8 mouse cellular contexts compared by ENCODE assay signal in genomic region chr6:87850155-87850899, GRCm38 (mm10). TPM values are rescaled to one million over a fixed set of nuclear protein-coding genes. Genes with fewer than 3 reads are reported as not detected.
DNase-seq lines count a peak whose midpoint lies in the region; ATAC-seq and TF ChIP-seq lines count a peak whose summit lies in the region.

No protein-coding gene starts in this region.

- H3K9ac ChIP-seq in hindbrain, embryonic 15.5 days, result peak overlapping the region; percentile 99
- peak overlapping the region; percentile 100 for H3K9ac ChIP-seq in limb, embryonic 12.5 days (replicated peaks)
- H3K9ac ChIP-seq in midbrain, embryonic 12.5 days (replicated peaks), result peak overlapping the region; percentile 99
- peak overlapping the region; percentile 100 for H3K9ac ChIP-seq in stomach, postnatal 0 days (ENCODE audit: low read length)

- peaks cover 42% of the 10 kb centered on the region for H3K4me1 ChIP-seq in hindbrain, embryonic 15.5 days (replicated peaks)
- peaks cover 35% of the 10 kb centered on the region for H3K4me1 ChIP-seq in limb, embryonic 12.5 days (replicated peaks)
- peaks cover 24% of the 10 kb centered on the region for H3K4me1 ChIP-seq in midbrain, embryonic 12.5 days
- no peaks in the 10 kb centered on the region for H3K4me1 ChIP-seq in stomach, postnatal 0 days (replicated peaks; ENCODE audit: control insufficient read depth, insufficient read depth)

- TF ChIP-seq EP300 in stomach, postnatal 0 days (optimal IDR thresholded peaks at IDR 0.05), result no peak

- peak overlapping the region; percentile 95 for H3K4me2 ChIP-seq in hindbrain, embryonic 15.5 days
- peak overlapping the region; percentile 74 for H3K4me2 ChIP-seq in limb, embryonic 12.5 days
- H3K4me2 ChIP-seq in midbrain, embryonic 12.5 days (replicated peaks), result peak overlapping the region; percentile 85
- H3K4me2 ChIP-seq in stomach, postnatal 0 days (replicated peaks; ENCODE audit: low read depth), result peak overlapping the region; percentile 69

- peaks cover 4% of the 10 kb centered on the region for H3K36me3 ChIP-seq in hindbrain, embryonic 15.5 days
- peaks cover 16% of the 10 kb centered on the region for H3K36me3 ChIP-seq in limb, embryonic 12.5 days
- H3K36me3 ChIP-seq in midbrain, embryonic 12.5 days, result peaks cover 8% of the 10 kb centered on the region
- no peaks in the 10 kb centered on the region; the same call in 1 of the 2 replicates for H3K36me3 ChIP-seq in stomach, postnatal 0 days (ENCODE audit: control insufficient read depth, insufficient read depth, low read length)

- H3K4me3 ChIP-seq in hindbrain, embryonic 15.5 days, result peak overlapping the region; percentile 97
- H3K4me3 ChIP-seq in limb, embryonic 12.5 days (replicated peaks), result peak overlapping the region; percentile 100
- H3K4me3 ChIP-seq in midbrain, embryonic 12.5 days, result peak overlapping the region; percentile 100
- peak overlapping the region; percentile 100 for H3K4me3 ChIP-seq in stomach, postnatal 0 days (ENCODE audit: low read depth, low read length)

- no peaks in the 10 kb centered on the region for H3K9me3 ChIP-seq in hindbrain, embryonic 15.5 days
- no peaks in the 10 kb centered on the region for H3K9me3 ChIP-seq in limb, embryonic 12.5 days
- H3K9me3 ChIP-seq in midbrain, embryonic 12.5 days, result no peaks in the 10 kb centered on the region
- no peaks in the 10 kb centered on the region for H3K9me3 ChIP-seq in stomach, postnatal 0 days (ENCODE audit: control insufficient read depth, low read length)

- WGBS in hindbrain, embryonic 15.5 days, result under 1% methylated on average over 72 of the region's 73 CpGs
- WGBS in limb, embryonic 12.5 days, result under 1% methylated on average over 72 of the region's 73 CpGs
- under 1% methylated on average over 61 of the region's 73 CpGs for WGBS in midbrain, embryonic 12.5 days
- WGBS in stomach, postnatal 0 days, result under 1% methylated on average over 72 of the region's 73 CpGs

- DNase-seq in thymus, postnatal 0 days (ENCODE audit: low spot score), result peak; percentile 42
- DNase-seq in thymus, postnatal 36 days, result no peak
- DNase-seq in cerebellum, adult 9-11 months, result peak; percentile 80
- DNase-seq in frontal cortex, postnatal 36 days (ENCODE audit: low spot score in 2 of 2), result peak; percentile 24 to 38
- DNase-seq in stomach, postnatal 0 days (ENCODE audit: low spot score), result peak; percentile 65

- H3K27ac ChIP-seq in hindbrain, embryonic 15.5 days (replicated peaks), result peak overlapping the region; percentile 98
- peak overlapping the region; percentile 96 for H3K27ac ChIP-seq in limb, embryonic 12.5 days
- H3K27ac ChIP-seq in midbrain, embryonic 12.5 days (replicated peaks), result peak overlapping the region; percentile 93
- H3K27ac ChIP-seq in stomach, postnatal 0 days (replicated peaks), result peak overlapping the region; percentile 98

- peak; percentile 79; the same call in 1 of the 2 replicates for ATAC-seq in hindbrain, embryonic 15.5 days (ENCODE audit: low FRiP score, low read depth)
- ATAC-seq in limb, embryonic 12.5 days (ENCODE audit: insufficient number of reproducible peaks, insufficient read depth, low FRiP score, low TSS enrichment, low read depth), result peak; percentile 50
- ATAC-seq in midbrain, embryonic 12.5 days (ENCODE audit: low FRiP score, low read depth), result peak; percentile 85
- ATAC-seq in stomach, postnatal 0 days (ENCODE audit: low FRiP score, low TSS enrichment), result peak; percentile 78

- H3K27me3 ChIP-seq in hindbrain, embryonic 15.5 days, result no peaks in the 10 kb centered on the region
- no peaks in the 10 kb centered on the region for H3K27me3 ChIP-seq in limb, embryonic 12.5 days
- no peaks in the 10 kb centered on the region for H3K27me3 ChIP-seq in midbrain, embryonic 12.5 days
- H3K27me3 ChIP-seq in stomach, postnatal 0 days (ENCODE audit: control insufficient read depth, insufficient read depth, low read length), result no peaks in the 10 kb centered on the region

- no peak for TF ChIP-seq CTCF in stomach, postnatal 0 days (IDR thresholded peaks at IDR 0.05; ENCODE audit: low read depth)

RNA-seq across cellular contexts. Expression of gene Cnbp, which starts 0.6 kb away (rescaled TPM):
- polyA plus RNA-seq in thymus, postnatal 0 days (2015; fragmentation: Nextera tagmentation; extraction: Ambion mirVana), result 1,228 and 1,268 TPM in 2 replicates
- polyA plus RNA-seq in hindbrain, embryonic 15.5 days (2015; fragmentation: Nextera tagmentation; extraction: Ambion mirVana), result 516 and 541 TPM in 2 replicates
- 1,117 and 1,149 TPM in 2 replicates for polyA plus RNA-seq in limb, embryonic 12.5 days (2016; fragmentation: Nextera tagmentation; extraction: Ambion mirVana)
- polyA plus RNA-seq in midbrain, embryonic 12.5 days (2016; fragmentation: Nextera tagmentation; extraction: Ambion mirVana), result 905 and 949 TPM in 2 replicates
- 740 and 754 TPM in 2 replicates for polyA plus RNA-seq in stomach, postnatal 0 days (2015; fragmentation: Nextera tagmentation; extraction: Ambion mirVana)

RNA-seq across cellular contexts. Expression of gene Isy1, which starts 11.7 kb away (rescaled TPM):
- polyA plus RNA-seq in thymus, postnatal 0 days (2015; fragmentation: Nextera tagmentation; extraction: Ambion mirVana), result 75.0 and 78.3 TPM in 2 replicates
- 24.2 and 28.4 TPM in 2 replicates for polyA plus RNA-seq in hindbrain, embryonic 15.5 days (2015; fragmentation: Nextera tagmentation; extraction: Ambion mirVana)
- polyA plus RNA-seq in limb, embryonic 12.5 days (2016; fragmentation: Nextera tagmentation; extraction: Ambion mirVana), result 62.2 and 67.4 TPM in 2 replicates
- 52.5 and 54.2 TPM in 2 replicates for polyA plus RNA-seq in midbrain, embryonic 12.5 days (2016; fragmentation: Nextera tagmentation; extraction: Ambion mirVana)
- polyA plus RNA-seq in stomach, postnatal 0 days (2015; fragmentation: Nextera tagmentation; extraction: Ambion mirVana), result 24.6 and 27.5 TPM in 2 replicates

RNA-seq across cellular contexts. Expression of gene Gm45140, which starts 14.7 kb away (rescaled TPM):
- 2.3 and 2.5 TPM in 2 replicates for polyA plus RNA-seq in thymus, postnatal 0 days (2015; fragmentation: Nextera tagmentation; extraction: Ambion mirVana)
- 3.4 and 3.8 TPM in 2 replicates for polyA plus RNA-seq in hindbrain, embryonic 15.5 days (2015; fragmentation: Nextera tagmentation; extraction: Ambion mirVana)
- 4.6 and 4.7 TPM in 2 replicates for polyA plus RNA-seq in limb, embryonic 12.5 days (2016; fragmentation: Nextera tagmentation; extraction: Ambion mirVana)
- polyA plus RNA-seq in midbrain, embryonic 12.5 days (2016; fragmentation: Nextera tagmentation; extraction: Ambion mirVana), result 2.3 and 2.8 TPM in 2 replicates
- polyA plus RNA-seq in stomach, postnatal 0 days (2015; fragmentation: Nextera tagmentation; extraction: Ambion mirVana), result 1.3 and 1.9 TPM in 2 replicates

RNA-seq across cellular contexts. Expression of gene Copg1, which starts 37.3 kb away (rescaled TPM):
- 75.0 and 75.5 TPM in 2 replicates for polyA plus RNA-seq in thymus, postnatal 0 days (2015; fragmentation: Nextera tagmentation; extraction: Ambion mirVana)
- 195 and 200 TPM in 2 replicates for polyA plus RNA-seq in hindbrain, embryonic 15.5 days (2015; fragmentation: Nextera tagmentation; extraction: Ambion mirVana)
- 169 and 178 TPM in 2 replicates for polyA plus RNA-seq in limb, embryonic 12.5 days (2016; fragmentation: Nextera tagmentation; extraction: Ambion mirVana)
- 155 TPM in 2 replicates for polyA plus RNA-seq in midbrain, embryonic 12.5 days (2016; fragmentation: Nextera tagmentation; extraction: Ambion mirVana)
- 72.5 and 75.6 TPM in 2 replicates for polyA plus RNA-seq in stomach, postnatal 0 days (2015; fragmentation: Nextera tagmentation; extraction: Ambion mirVana)

RNA-seq across cellular contexts. Expression of gene Rab43, which starts 38.4 kb away (rescaled TPM):
- 9.9 and 11.7 TPM in 2 replicates for polyA plus RNA-seq in thymus, postnatal 0 days (2015; fragmentation: Nextera tagmentation; extraction: Ambion mirVana)
- polyA plus RNA-seq in hindbrain, embryonic 15.5 days (2015; fragmentation: Nextera tagmentation; extraction: Ambion mirVana), result 11.9 and 13.3 TPM in 2 replicates
- 8.8 and 10.0 TPM in 2 replicates for polyA plus RNA-seq in limb, embryonic 12.5 days (2016; fragmentation: Nextera tagmentation; extraction: Ambion mirVana)
- 10.6 and 11.0 TPM in 2 replicates for polyA plus RNA-seq in midbrain, embryonic 12.5 days (2016; fragmentation: Nextera tagmentation; extraction: Ambion mirVana)
- 12.6 and 13.4 TPM in 2 replicates for polyA plus RNA-seq in stomach, postnatal 0 days (2015; fragmentation: Nextera tagmentation; extraction: Ambion mirVana)

Comparison
In these comparisons a context has a peak if more than half of its experiments do, and no peak if none do; other contexts are left out.
1. DNase-seq: peak in thymus, postnatal 0 days (single experiment), cerebellum, adult 9-11 months (single experiment), frontal cortex, postnatal 36 days (2 of 2) and stomach, postnatal 0 days (single experiment); none in thymus, postnatal 36 days (0 of 2).
2. Peak in every context shown above with its lines, with median percentiles within 50 percentile points of each other: ATAC-seq, H3K27ac ChIP-seq, H3K4me2 ChIP-seq, H3K4me3 ChIP-seq and H3K9ac ChIP-seq.